Mouse (Mus musculus) left cerebral cortex, adult 11 months (tissue): ENCODE results near the gene Zfp967.
"Not testable (repeated sequence)": the region's sequence is repeated elsewhere in the genome, so short reads cannot be mapped to it uniquely, and the experiment has no call there.

Experiments
- DNase-seq: peaks from one replicate; pipeline ENCODE4 v3.0.0; 2022; ENCODE audit warnings: low spot score

Gene Zfp967

DNA sequence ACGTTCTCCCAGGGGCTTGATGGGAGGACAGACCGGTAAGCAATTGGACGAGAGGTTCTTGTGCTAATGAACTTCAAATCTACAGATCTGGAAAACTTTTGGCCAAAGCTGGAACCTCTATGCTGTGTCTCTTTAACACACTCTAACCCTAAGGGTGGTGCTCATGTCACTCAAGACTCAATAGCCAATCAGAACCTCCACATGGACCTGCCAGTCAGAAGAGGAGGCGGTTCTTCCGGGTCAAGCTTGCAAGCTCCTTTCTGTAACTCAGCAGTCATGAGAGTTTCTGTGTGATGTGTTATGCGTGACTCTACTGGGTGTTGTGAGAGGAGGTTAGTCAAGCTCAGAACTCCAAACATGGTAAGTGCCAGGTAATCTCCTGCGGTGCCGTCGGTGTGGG is at the start of gene Zfp967:
TSS of gene Zfp967 (plus strand) at position 301 of the 400 bp plus-strand sequence.
- DNase-seq, result not testable (repeated sequence)

DNA sequence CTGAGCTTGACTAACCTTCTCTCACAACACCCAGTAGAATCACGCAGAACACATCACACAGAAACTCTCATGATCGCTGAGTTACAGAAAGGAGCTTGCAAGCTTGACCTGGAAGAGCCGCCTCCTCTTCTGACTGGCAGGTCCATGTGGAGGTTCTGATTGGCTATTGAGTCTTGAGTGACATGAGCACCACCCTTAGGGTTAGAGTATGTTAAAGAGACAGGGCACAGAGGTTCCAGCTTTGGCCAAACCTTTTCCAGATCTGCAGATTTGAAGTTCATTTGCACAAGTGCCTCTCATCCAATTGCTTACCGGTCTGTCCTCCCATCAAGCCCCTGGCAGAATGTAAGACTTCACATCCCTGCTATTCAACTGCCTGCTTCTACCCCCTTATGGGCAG is 34.2 kb upstream of the Zfp967 start, which contains the start of gene Gm14434:
TSS of gene Gm14434 (minus strand) at position 101 of the 400 bp plus-strand sequence.
- DNase-seq, result not testable (repeated sequence)
